Comparison of ENCODE assay signal across 8 mouse cellular contexts in genomic region chr5:123139722-123140627, GRCm38 (mm10). TPM values are rescaled to one million over a fixed set of nuclear protein-coding genes. Genes with fewer than 3 reads are reported as not detected.
A peak's percentile ranks its signal among the peaks of the same experiment; 100 is the strongest.
DNase-seq lines count a peak whose midpoint lies in the region; ATAC-seq and TF ChIP-seq lines count a peak whose summit lies in the region.

No protein-coding gene starts in this region.

- no peaks in the 10 kb centered on the region; the same call in none of the 2 replicates for H3K4me1 ChIP-seq in bone marrow, adult 2 months (ENCODE audit: control insufficient read depth, insufficient read depth, low read length)
- H3K4me1 ChIP-seq in heart, embryonic 13.5 days: peaks cover 62% of the 10 kb centered on the region
- peaks cover 48% of the 10 kb centered on the region for H3K4me1 ChIP-seq in limb, embryonic 12.5 days (replicated peaks)
- peaks cover 36% of the 10 kb centered on the region for H3K4me1 ChIP-seq in neural tube, embryonic 11.5 days (ENCODE audit: control insufficient read depth, insufficient read depth, low read length)

- no peaks in the 10 kb centered on the region for H3K27me3 ChIP-seq in heart, embryonic 13.5 days (replicated peaks)
- H3K27me3 ChIP-seq in limb, embryonic 12.5 days: no peaks in the 10 kb centered on the region
- H3K27me3 ChIP-seq in neural tube, embryonic 11.5 days (ENCODE audit: control insufficient read depth, insufficient read depth, low read length): no peaks in the 10 kb centered on the region

- peak overlapping the region; percentile 99 for H3K27ac ChIP-seq in bone marrow, adult 2 months (ENCODE audit: control insufficient read depth, insufficient read depth, low read depth, low read length, poor library complexity)
- H3K27ac ChIP-seq in heart, embryonic 13.5 days (replicated peaks): peak overlapping the region; percentile 100
- peak overlapping the region; percentile 100 for H3K27ac ChIP-seq in limb, embryonic 12.5 days
- peak overlapping the region; percentile 100 for H3K27ac ChIP-seq in neural tube, embryonic 11.5 days (ENCODE audit: low read depth, low read length)

- no peak for ATAC-seq in heart, embryonic 13.5 days (ENCODE audit: extremely low read depth, insufficient number of reproducible peaks, low FRiP score, low TSS enrichment)
- ATAC-seq in limb, embryonic 12.5 days (ENCODE audit: insufficient number of reproducible peaks, insufficient read depth, low FRiP score, low TSS enrichment, low read depth): no peak
- no peak for ATAC-seq in neural tube, embryonic 11.5 days (ENCODE audit: insufficient read depth, low FRiP score, low TSS enrichment)

- H3K4me2 ChIP-seq in heart, embryonic 13.5 days: peak overlapping the region; percentile 86
- H3K4me2 ChIP-seq in limb, embryonic 12.5 days: peak overlapping the region; percentile 100
- H3K4me2 ChIP-seq in neural tube, embryonic 11.5 days (ENCODE audit: low read depth): peak overlapping the region; percentile 100

- peaks cover 6% of the 10 kb centered on the region; the same call in 1 of the 2 replicates for H3K36me3 ChIP-seq in heart, embryonic 13.5 days
- peaks cover 16% of the 10 kb centered on the region; the same call in 1 of the 2 replicates for H3K36me3 ChIP-seq in limb, embryonic 12.5 days
- H3K36me3 ChIP-seq in neural tube, embryonic 11.5 days (ENCODE audit: control insufficient read depth, insufficient read depth, low read length): no peaks in the 10 kb centered on the region

- DNase-seq in kidney, adult 18-20 months: peak; percentile 64
- no peak for DNase-seq in kidney, adult 11 months
- peak; percentile 59 for DNase-seq in neural tube, embryonic 11.5 days (ENCODE audit: low spot score)
- no peak for DNase-seq in adrenal gland, postnatal 4 days (ENCODE audit: low spot score in 2 of 2)
- no peak for DNase-seq in ovary, adult 18-20 months (ENCODE audit: low spot score)

- no peak for TF ChIP-seq CTCF in bone marrow, adult 2 months (IDR thresholded peaks at IDR 0.05; ENCODE audit: control insufficient read depth, insufficient read depth, low read length)

- peak overlapping the region; percentile 100 for H3K9ac ChIP-seq in heart, embryonic 13.5 days
- H3K9ac ChIP-seq in limb, embryonic 12.5 days (replicated peaks): peak overlapping the region; percentile 100
- H3K9ac ChIP-seq in neural tube, embryonic 11.5 days (ENCODE audit: low read length): peak overlapping the region; percentile 100

- WGBS in bone marrow, adult 2 months: 1% methylated on average over 28 of the region's 28 CpGs
- 2% methylated on average over 28 of the region's 28 CpGs for WGBS in heart, embryonic 13.5 days
- WGBS in limb, embryonic 12.5 days: 1% methylated on average over 28 of the region's 28 CpGs
- WGBS in neural tube, embryonic 11.5 days: under 1% methylated on average over 28 of the region's 28 CpGs

- no peak for TF ChIP-seq POLR2A in bone marrow, adult 2 months (IDR thresholded peaks at IDR 0.05; ENCODE audit: borderline replicate concordance, control insufficient read depth, low read depth, low read length)

- peak overlapping the region; percentile 77 for H3K4me3 ChIP-seq in bone marrow, adult 2 months (replicated peaks; ENCODE audit: control insufficient read depth, low read depth, low read length)
- peak overlapping the region; percentile 96 for H3K4me3 ChIP-seq in heart, embryonic 13.5 days
- H3K4me3 ChIP-seq in limb, embryonic 12.5 days (replicated peaks): peak overlapping the region; percentile 99
- H3K4me3 ChIP-seq in neural tube, embryonic 11.5 days (ENCODE audit: low read depth, low read length): peak overlapping the region; percentile 84

- H3K9me3 ChIP-seq in heart, embryonic 13.5 days: no peaks in the 10 kb centered on the region
- H3K9me3 ChIP-seq in limb, embryonic 12.5 days: no peaks in the 10 kb centered on the region
- H3K9me3 ChIP-seq in neural tube, embryonic 11.5 days (ENCODE audit: control insufficient read depth, low read length): no peaks in the 10 kb centered on the region

RNA-seq across cellular contexts. Expression of gene Setd1b, which starts 2.0 kb away (rescaled TPM):
- 27.7 and 34.2 TPM in 2 replicates for polyA plus RNA-seq in bone marrow, adult 2 months (2011; ENCODE audit: insufficient read depth, insufficient read length, low replicate concordance, missing spikeins)
- polyA plus RNA-seq in heart, embryonic 13.5 days (2015; fragmentation: Nextera tagmentation; extraction: Ambion mirVana): 6.1 and 6.2 TPM in 2 replicates
- 10.9 and 11.4 TPM in 2 replicates for polyA plus RNA-seq in limb, embryonic 12.5 days (2016; fragmentation: Nextera tagmentation; extraction: Ambion mirVana)
- 10.9 and 12.2 TPM in 2 replicates for polyA plus RNA-seq in neural tube, embryonic 11.5 days (2014; fragmentation: Nextera tagmentation; extraction: Ambion mirVana)
- 10 to 100 TPM; 36.8 to 37.2 TPM for total RNA-seq in adrenal gland, postnatal 4 days (2021)

RNA-seq across cellular contexts. Expression of gene Rhof, which starts 7.5 kb away (rescaled TPM):
- polyA plus RNA-seq in bone marrow, adult 2 months (2011; ENCODE audit: insufficient read depth, insufficient read length, low replicate concordance, missing spikeins): 4.0 and 7.2 TPM in 2 replicates
- 0.94 and 1.7 TPM in 2 replicates for polyA plus RNA-seq in heart, embryonic 13.5 days (2015; fragmentation: Nextera tagmentation; extraction: Ambion mirVana)
- 2.9 and 3.0 TPM in 2 replicates for polyA plus RNA-seq in limb, embryonic 12.5 days (2016; fragmentation: Nextera tagmentation; extraction: Ambion mirVana)
- 1.6 and 2.6 TPM in 2 replicates for polyA plus RNA-seq in neural tube, embryonic 11.5 days (2014; fragmentation: Nextera tagmentation; extraction: Ambion mirVana)
- 1 to 10 TPM; 1.8 TPM for total RNA-seq in adrenal gland, postnatal 4 days (2021)

RNA-seq across cellular contexts. Expression of gene Psmd9, which starts 29.2 kb away (rescaled TPM):
- 70.7 and 83.3 TPM in 2 replicates for polyA plus RNA-seq in bone marrow, adult 2 months (2011; ENCODE audit: insufficient read depth, insufficient read length, low replicate concordance, missing spikeins)
- polyA plus RNA-seq in heart, embryonic 13.5 days (2015; fragmentation: Nextera tagmentation; extraction: Ambion mirVana): 57.2 and 62.8 TPM in 2 replicates
- polyA plus RNA-seq in limb, embryonic 12.5 days (2016; fragmentation: Nextera tagmentation; extraction: Ambion mirVana): 89.3 and 91.0 TPM in 2 replicates
- 68.3 and 69.0 TPM in 2 replicates for polyA plus RNA-seq in neural tube, embryonic 11.5 days (2014; fragmentation: Nextera tagmentation; extraction: Ambion mirVana)
- total RNA-seq in adrenal gland, postnatal 4 days (2021): 10 to 100 TPM; 36.0 to 36.5 TPM

RNA-seq across cellular contexts. Expression of gene Hpd, which starts 42.6 kb away (rescaled TPM):
- polyA plus RNA-seq in bone marrow, adult 2 months (2011; ENCODE audit: insufficient read depth, insufficient read length, low replicate concordance, missing spikeins): 3.2 and 21.0 TPM in 2 replicates
- polyA plus RNA-seq in heart, embryonic 13.5 days (2015; fragmentation: Nextera tagmentation; extraction: Ambion mirVana): 0.37 and 1.5 TPM in 2 replicates
- polyA plus RNA-seq in limb, embryonic 12.5 days (2016; fragmentation: Nextera tagmentation; extraction: Ambion mirVana): not detected in 2 replicates
- polyA plus RNA-seq in neural tube, embryonic 11.5 days (2014; fragmentation: Nextera tagmentation; extraction: Ambion mirVana): not detected in 2 replicates
- total RNA-seq in adrenal gland, postnatal 4 days (2021): 10 to 100 TPM in 1 of 2 experiments, 1 to 10 TPM in 1; 2.2 to 48.2 TPM

Comparison
In these comparisons a context has a peak if more than half of its experiments do, and no peak if none do; other contexts are left out.
1. DNase-seq: peak in kidney, adult 18-20 months (single experiment) and neural tube, embryonic 11.5 days (single experiment); none in kidney, adult 11 months (single experiment), adrenal gland, postnatal 4 days (0 of 2) and ovary, adult 18-20 months (single experiment).
2. Peak in every context shown above with its lines, with median percentiles within 50 percentile points of each other: H3K27ac ChIP-seq, H3K4me3 ChIP-seq, H3K4me2 ChIP-seq and H3K9ac ChIP-seq.